11 mouse cellular contexts compared by ENCODE assay signal in genomic region chr1:106702471-106703175, GRCm38 (mm10). TPM values are rescaled to one million over a fixed set of nuclear protein-coding genes. Genes with fewer than 3 reads are reported as not detected.
A peak's percentile ranks its signal among the peaks of the same experiment; 100 is the strongest.
DNase-seq lines count a peak whose midpoint lies in the region; ATAC-seq and TF ChIP-seq lines count a peak whose summit lies in the region.
"Had no signal": no experiment of that assay in that cellular context is flagged by ENCODE, and none has a peak within 500 bp of the region (broad histone marks: within the 10 kb centered on the region; RNA-seq: fewer than 3 reads in every experiment).

No protein-coding gene starts in this region.

- 37% methylated on average over 4 of the region's 4 CpGs for WGBS in heart, postnatal 0 days
- 53% methylated on average over 4 of the region's 4 CpGs for WGBS in heart, embryonic 11.5 days (ENCODE audit: insufficient replicate concordance)

- H3K9ac ChIP-seq in heart, postnatal 0 days (replicated peaks; ENCODE audit: low read depth, low read length): no peak overlapping the region
- H3K9ac ChIP-seq in heart, embryonic 11.5 days (ENCODE audit: low read depth, low read length): no peak overlapping the region
- H3K9ac ChIP-seq: embryonic facial prominence, embryonic 12.5 days; neural tube, embryonic 13.5 days had no signal

- no peaks in the 10 kb centered on the region for H3K9me3 ChIP-seq in heart, postnatal 0 days (replicated peaks; ENCODE audit: control insufficient read depth, low read length)
- H3K9me3 ChIP-seq in heart, embryonic 11.5 days (replicated peaks; ENCODE audit: control insufficient read depth, low read length): no peaks in the 10 kb centered on the region
- H3K9me3 ChIP-seq: embryonic facial prominence, embryonic 12.5 days; neural tube, embryonic 13.5 days had no signal

- H3K4me1 ChIP-seq in heart, postnatal 0 days (ENCODE audit: control insufficient read depth, insufficient read depth): peaks cover 16% of the 10 kb centered on the region; the same call in 1 of the 2 replicates
- peaks cover 5% of the 10 kb centered on the region; the same call in 1 of the 2 replicates for H3K4me1 ChIP-seq in heart, embryonic 11.5 days (ENCODE audit: control insufficient read depth, insufficient read depth, low read length)
- H3K4me1 ChIP-seq: embryonic facial prominence, embryonic 12.5 days had no signal

- no peak for TF ChIP-seq CTCF in heart, postnatal 0 days (IDR thresholded peaks at IDR 0.05; ENCODE audit: low read depth)

- DNase-seq in heart, postnatal 0 days (ENCODE audit: low spot score): no peak
- peak; percentile 48 to 62 for DNase-seq in right cerebral cortex, postnatal 10 days (ENCODE audit: low spot score in 2 of 2)
- DNase-seq in right cerebral cortex, postnatal 25 days: no peak
- no peak for DNase-seq in thymus, postnatal 36 days
- DNase-seq in left cerebral cortex, adult 18-20 months (ENCODE audit: low spot score in 2 of 2): no peak
- DNase-seq: gastrocnemius, adult 2 months; layer of hippocampus, postnatal 36 days had no signal

- no peak for ATAC-seq in heart, postnatal 0 days (ENCODE audit: insufficient read depth, low read depth)
- ATAC-seq in heart, embryonic 11.5 days (replicated peaks; ENCODE audit: insufficient number of reproducible peaks, low FRiP score, low TSS enrichment): no peak
- ATAC-seq in granulocyte monocyte progenitor cell, adult 5-6 weeks (replicated peaks; ENCODE audit: poor library complexity, severe bottlenecking): peak; percentile 69

- TF ChIP-seq EP300 in heart, postnatal 0 days (IDR thresholded peaks at IDR 0.05; ENCODE audit: low read depth): no peak

- no peaks in the 10 kb centered on the region for H3K27me3 ChIP-seq in heart, postnatal 0 days (ENCODE audit: control insufficient read depth, insufficient read depth, low read length)
- H3K27me3 ChIP-seq in heart, embryonic 11.5 days (ENCODE audit: control insufficient read depth, insufficient read depth, low read length): no peaks in the 10 kb centered on the region
- H3K27me3 ChIP-seq: embryonic facial prominence, embryonic 12.5 days; neural tube, embryonic 13.5 days had no signal

- no peak overlapping the region for H3K4me2 ChIP-seq in heart, postnatal 0 days (ENCODE audit: low read depth, low read length)
- no peak overlapping the region for H3K4me2 ChIP-seq in heart, embryonic 11.5 days
- H3K4me2 ChIP-seq: embryonic facial prominence, embryonic 12.5 days; neural tube, embryonic 13.5 days had no signal

- no peaks in the 10 kb centered on the region for H3K36me3 ChIP-seq in heart, postnatal 0 days (replicated peaks; ENCODE audit: control insufficient read depth, insufficient read depth, low read length)
- H3K36me3 ChIP-seq in heart, embryonic 11.5 days (ENCODE audit: control insufficient read depth, insufficient read depth, low read length): no peaks in the 10 kb centered on the region
- H3K36me3 ChIP-seq: embryonic facial prominence, embryonic 12.5 days; neural tube, embryonic 13.5 days had no signal

- no peak overlapping the region for H3K4me3 ChIP-seq in heart, postnatal 0 days (ENCODE audit: low read depth, low read length)
- no peak overlapping the region for H3K4me3 ChIP-seq in heart, embryonic 11.5 days (ENCODE audit: low read depth, low read length)
- H3K4me3 ChIP-seq: embryonic facial prominence, embryonic 12.5 days; gastrocnemius, adult 2 months; neural tube, embryonic 13.5 days had no signal

- peak overlapping the region; percentile 38; the same call in 1 of the 2 replicates for H3K27ac ChIP-seq in heart, postnatal 0 days (ENCODE audit: low read depth)
- no peak overlapping the region for H3K27ac ChIP-seq in heart, embryonic 11.5 days (ENCODE audit: low read depth, low read length)
- H3K27ac ChIP-seq: embryonic facial prominence, embryonic 12.5 days; gastrocnemius, adult 2 months; neural tube, embryonic 13.5 days had no signal

RNA-seq across cellular contexts. Expression of gene Bcl2, which starts 11.5 kb away (rescaled TPM):
- 3.3 and 5.6 TPM in 2 replicates for total RNA-seq in heart, postnatal 0 days (2014; rRNA removed; ENCODE audit: low replicate concordance)
- polyA plus RNA-seq in heart, postnatal 0 days (2015; fragmentation: Nextera tagmentation; extraction: Ambion mirVana): 3.6 and 3.7 TPM in 2 replicates
- 7.3 and 7.9 TPM in 2 replicates for polyA plus RNA-seq in heart, embryonic 11.5 days (2014; fragmentation: Nextera tagmentation; extraction: Ambion mirVana)
- total RNA-seq in granulocyte monocyte progenitor cell, adult 5-6 weeks (2014; fragmentation: Nextera tagmentation): 44.5 and 49.6 TPM in 2 replicates
- 26.2 and 26.3 TPM in 2 replicates for total RNA-seq in granulocyte monocyte progenitor cell, adult 5-6 weeks (2017)
- total RNA-seq in left cerebral cortex, adult 18-20 months (2021): 10 to 100 TPM; 16.9 to 19.1 TPM

RNA-seq across cellular contexts. Expression of gene Kdsr, which starts 56.9 kb away (rescaled TPM):
- 6.4 and 7.1 TPM in 2 replicates for total RNA-seq in heart, postnatal 0 days (2014; rRNA removed; ENCODE audit: low replicate concordance)
- polyA plus RNA-seq in heart, postnatal 0 days (2015; fragmentation: Nextera tagmentation; extraction: Ambion mirVana): 7.3 and 7.8 TPM in 2 replicates
- 7.1 and 8.2 TPM in 2 replicates for polyA plus RNA-seq in heart, embryonic 11.5 days (2014; fragmentation: Nextera tagmentation; extraction: Ambion mirVana)
- 11.3 and 20.9 TPM in 2 replicates for total RNA-seq in granulocyte monocyte progenitor cell, adult 5-6 weeks (2014; fragmentation: Nextera tagmentation)
- 30.0 and 33.9 TPM in 2 replicates for total RNA-seq in granulocyte monocyte progenitor cell, adult 5-6 weeks (2017)
- total RNA-seq in left cerebral cortex, adult 18-20 months (2021): 10 to 100 TPM; 27.3 to 28.4 TPM

Comparison
In these comparisons a context has a peak if more than half of its experiments do, and no peak if none do; other contexts are left out.
1. DNase-seq: peak in right cerebral cortex, postnatal 10 days (2 of 2); none in heart, postnatal 0 days (single experiment), right cerebral cortex, postnatal 25 days (single experiment), thymus, postnatal 36 days (0 of 2) and left cerebral cortex, adult 18-20 months (0 of 2).